Mouse (Mus musculus) ES-Bruce4 (cell line): ENCODE measurements around the gene Map3k4. TPM values are rescaled to one million over a fixed set of nuclear protein-coding genes. Genes with fewer than 3 reads are reported as not detected.
A peak's percentile ranks its signal among the peaks of the same experiment; 100 is the strongest.

ENCODE experiments used
- H3K27ac ChIP-seq: 2 replicates; pipeline ENCODE4 v1.5.1; 2012; ENCODE audit warnings: low read length, inconsistent platforms; ENCODE audit not compliant: insufficient read depth
- H3K27me3 ChIP-seq: 2 replicates; pipeline ENCODE4 v1.6.1; 2012; ENCODE audit warnings: mild to moderate bottlenecking, low read length, inconsistent platforms; ENCODE audit not compliant: control insufficient read depth, poor library complexity, insufficient read depth, severe bottlenecking
- H3K36me3 ChIP-seq: 2 replicates; pipeline ENCODE4 v1.6.1; 2012; ENCODE audit warnings: inconsistent platforms, mild to moderate bottlenecking, low read length, moderate library complexity; ENCODE audit not compliant: control insufficient read depth, poor library complexity, insufficient read depth, severe bottlenecking
- H3K4me1 ChIP-seq: one replicate; pipeline ENCODE4 v1.8.1; 2011; ENCODE audit warnings: low read length; ENCODE audit not compliant: control insufficient read depth, insufficient read depth
- H3K4me3 ChIP-seq: 2 replicates; pipeline ENCODE4 v1.5.1; 2011; ENCODE audit warnings: low read depth, mild to moderate bottlenecking, low read length
- H3K9ac ChIP-seq: 2 replicates; pipeline ENCODE4 v1.6.1; 2012; ENCODE audit warnings: low read depth, mild to moderate bottlenecking, inconsistent platforms; ENCODE audit not compliant: poor library complexity, severe bottlenecking
- H3K9me3 ChIP-seq: replicated peaks from 2 replicates; pipeline ENCODE4 v1.6.1; 2012; ENCODE audit warnings: mild to moderate bottlenecking, low read length, inconsistent platforms; ENCODE audit not compliant: control insufficient read depth, poor library complexity, insufficient read depth, severe bottlenecking
- CTCF ChIP-seq: IDR thresholded peaks from one replicate; pipeline ENCODE4 v1.8.1; 2011; ENCODE audit warnings: low read depth, low read length
- EP300 ChIP-seq: IDR thresholded peaks from 2 replicates; pipeline ENCODE4 v1.6.1; 2011; ENCODE audit warnings: low read depth, low read length; ENCODE audit not compliant: insufficient read depth
- POLR2A ChIP-seq: IDR thresholded peaks from one replicate; pipeline ENCODE4 v1.8.1; 2011; ENCODE audit warnings: low read length; ENCODE audit not compliant: insufficient read depth
- polyA plus RNA-seq: library from polyadenylated mRNA; stranded (reverse); fragments of >200 nt; gene quantifications from 2 replicates; pipeline ENCODE4 v1.2.4, GENCODE M21; 2011; ENCODE audit warnings: low read depth; ENCODE audit not compliant: missing spikeins, insufficient read depth, insufficient read length

The Map3k4 gene
- polyA plus RNA-seq, 1 experiment = 44.3 TPM

DNA sequence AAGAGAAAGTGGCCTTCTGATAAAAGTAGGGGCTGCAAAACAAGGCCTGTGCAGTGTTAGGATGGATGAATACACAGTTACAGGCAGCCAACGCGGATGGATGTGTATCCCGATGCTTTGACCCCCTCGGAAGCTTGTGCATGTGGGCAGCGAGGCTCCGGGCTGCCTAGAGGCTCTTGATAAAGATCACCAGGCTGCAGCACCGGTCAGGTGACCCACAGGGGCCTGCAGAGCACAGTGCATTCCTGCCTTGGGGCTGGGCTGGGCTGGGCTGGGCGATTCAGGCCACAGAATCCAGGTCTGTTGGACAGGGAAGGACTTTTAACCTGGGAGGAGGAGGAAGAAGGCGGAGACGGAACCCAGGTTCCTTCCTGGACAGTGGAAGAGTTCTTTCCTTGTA, 123.0 kb downstream of the Map3k4 start:
- H3K27me3 ChIP-seq = no peaks in the 10 kb centered on the region
- peak; percentile 86 for TF ChIP-seq EP300
- TF ChIP-seq CTCF = no peak
- no peaks in the 10 kb centered on the region for H3K9me3 ChIP-seq
- H3K4me3 ChIP-seq = peak overlapping the region; percentile 42; the same call in 1 of the 2 replicates
- H3K36me3 ChIP-seq = no peaks in the 10 kb centered on the region
- peak overlapping the region; percentile 30 for H3K9ac ChIP-seq
- H3K4me1 ChIP-seq = peaks cover 3% of the 10 kb centered on the region
- peak overlapping the region; percentile 94 for H3K27ac ChIP-seq

DNA sequence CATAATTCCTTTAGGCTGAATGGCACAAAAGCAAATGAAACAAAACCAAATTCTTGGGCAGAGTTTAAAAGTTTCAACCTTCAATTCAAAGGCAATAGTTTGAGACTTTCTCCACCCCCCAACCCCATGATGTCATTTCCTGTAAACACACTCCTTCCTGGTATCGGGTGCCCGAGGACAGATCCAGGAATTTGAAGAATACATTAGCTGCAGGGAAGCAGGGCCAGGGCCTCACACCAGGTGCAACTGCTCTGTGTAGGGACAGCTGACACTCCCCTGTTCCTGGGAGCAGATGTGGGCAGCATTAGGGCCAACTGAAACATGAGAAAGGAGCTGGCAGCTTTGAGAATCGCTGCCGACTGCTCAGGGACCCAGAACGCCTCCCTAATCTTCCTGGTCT, 123.5 kb downstream of the Map3k4 start:
- Histone ChIP-seq H3K4me1 (peaks cover 3% of the 10 kb centered on the region), H3K9me3 (no peaks in the 10 kb centered on the region), H3K27ac (peak overlapping the region; percentile 94), H3K4me3 (peak overlapping the region; percentile 42), H3K9ac (peak overlapping the region; percentile 30), H3K27me3 (no peaks in the 10 kb centered on the region), H3K36me3 (no peaks in the 10 kb centered on the region)
- TF ChIP-seq CTCF = no peak
- TF ChIP-seq EP300 = peak; percentile 93
- TF ChIP-seq POLR2A = no peak

DNA sequence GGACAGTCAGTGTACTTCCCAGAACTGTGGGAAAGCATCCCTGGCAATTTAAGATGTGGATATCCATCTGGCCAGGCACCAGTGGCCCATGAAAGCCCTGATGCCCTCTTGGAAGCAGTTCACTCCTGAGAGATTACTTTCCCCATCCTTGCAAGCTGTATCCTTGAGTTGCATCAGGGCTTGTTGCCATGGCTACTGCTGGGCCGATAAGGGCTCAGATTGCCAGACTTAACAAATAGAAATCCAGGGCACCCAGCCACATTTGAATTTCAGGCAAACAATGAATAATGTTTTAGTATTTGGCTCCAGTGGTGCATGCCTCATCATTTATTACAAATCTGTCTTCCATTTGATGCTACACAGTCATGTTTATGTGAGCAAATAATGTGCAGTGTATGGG, 130.8 kb downstream of the Map3k4 start:
- Histone ChIP-seq H3K27ac (no peak overlapping the region), H3K27me3 (no peaks in the 10 kb centered on the region), H3K4me1 (peaks cover 3% of the 10 kb centered on the region), H3K9me3 (0 out of 2 replicates have a peak, but pooled peaks cover 2% of the 10 kb centered on the region), H3K36me3 (no peaks in the 10 kb centered on the region), H3K9ac (no peak overlapping the region), H3K4me3 (no peak overlapping the region)
- TF ChIP-seq POLR2A = no peak
- TF ChIP-seq CTCF = no peak
- TF ChIP-seq EP300 = no peak

DNA sequence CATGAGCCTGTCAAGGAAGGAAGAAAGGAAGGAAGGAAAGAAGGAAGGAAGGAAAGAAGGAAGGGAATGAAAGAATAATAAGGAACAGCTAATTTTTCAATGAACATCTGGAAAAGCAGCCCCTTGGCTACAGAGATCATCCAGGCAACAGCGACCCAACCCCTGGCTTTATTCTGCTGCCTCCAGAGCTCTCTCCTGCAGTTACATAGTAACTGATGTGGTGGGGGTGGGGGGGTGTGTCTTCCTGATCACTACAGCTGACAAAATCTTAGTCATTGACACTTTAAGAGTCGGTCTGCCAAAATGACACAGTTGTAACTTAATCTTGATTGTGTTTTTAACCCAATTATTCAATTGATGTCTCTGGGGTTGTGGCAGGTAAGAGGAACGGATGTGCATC, 132.3 kb downstream of the Map3k4 start:
- Histone ChIP-seq H3K27ac (no peak overlapping the region), H3K36me3 (no peaks in the 10 kb centered on the region), H3K4me1 (peaks cover 8% of the 10 kb centered on the region), H3K9me3 (0 out of 2 replicates have a peak, but pooled peaks cover 2% of the 10 kb centered on the region), H3K9ac (no peak overlapping the region), H3K27me3 (no peaks in the 10 kb centered on the region), H3K4me3 (no peak overlapping the region)
- TF ChIP-seq POLR2A = no peak
- no peak for TF ChIP-seq EP300
- TF ChIP-seq CTCF = no peak

DNA sequence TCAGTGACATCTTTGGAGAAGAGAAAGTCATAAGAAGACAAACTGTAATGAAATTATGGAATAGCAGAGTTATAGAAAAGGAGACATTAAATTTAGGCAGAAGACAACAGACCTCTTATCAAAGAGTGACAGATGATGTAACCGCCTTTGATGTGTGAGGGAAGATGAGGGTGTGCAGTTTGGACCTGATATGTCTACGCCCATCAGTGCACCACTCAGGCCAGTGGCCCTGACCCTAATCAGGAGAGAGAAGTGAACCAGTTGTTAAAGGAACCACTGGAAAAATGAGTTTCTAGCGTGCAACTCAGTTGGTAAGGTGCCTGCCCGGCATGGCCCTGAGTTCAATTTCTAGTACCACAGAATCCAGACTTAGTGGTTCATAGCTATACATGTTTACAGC, 132.7 kb downstream of the Map3k4 start:
- Histone ChIP-seq H3K4me3 (no peak overlapping the region), H3K9ac (no peak overlapping the region), H3K36me3 (no peaks in the 10 kb centered on the region), H3K27me3 (no peaks in the 10 kb centered on the region), H3K27ac (no peak overlapping the region), H3K9me3 (0 out of 2 replicates have a peak, but pooled peaks cover 2% of the 10 kb centered on the region), H3K4me1 (peaks cover 8% of the 10 kb centered on the region)
- TF ChIP-seq POLR2A (no peak), CTCF (no peak), EP300 (no peak)

DNA sequence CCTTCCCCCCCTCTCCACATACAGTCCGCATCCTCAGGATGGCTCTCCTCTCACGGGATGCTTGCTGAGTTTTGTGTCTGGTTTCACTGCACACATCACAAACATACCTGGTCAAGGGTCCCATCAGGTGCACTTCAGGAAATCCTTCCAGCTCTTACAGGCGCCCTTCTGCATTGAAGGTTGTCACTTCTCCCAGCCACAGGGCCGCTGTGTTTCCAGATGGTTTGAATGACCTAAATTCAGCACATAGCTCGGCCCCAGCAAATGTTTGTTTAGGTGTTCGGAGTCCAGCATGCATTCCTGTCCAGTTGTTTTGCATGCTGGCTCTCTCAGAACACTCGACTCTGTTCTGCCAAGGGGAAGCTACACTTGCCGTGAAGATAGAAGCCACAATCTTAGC, 134.3 kb downstream of the Map3k4 start:
- H3K4me1 ChIP-seq = peaks cover 8% of the 10 kb centered on the region
- H3K36me3 ChIP-seq = peaks cover 5% of the 10 kb centered on the region; the same call in 1 of the 2 replicates
- no peak overlapping the region for H3K9ac ChIP-seq
- no peaks in the 10 kb centered on the region for H3K27me3 ChIP-seq
- H3K4me3 ChIP-seq = no peak overlapping the region
- H3K9me3 ChIP-seq = 0 out of 2 replicates have a peak, but pooled peaks cover 2% of the 10 kb centered on the region
- H3K27ac ChIP-seq = no peak overlapping the region
- no peak for TF ChIP-seq POLR2A
